Mouse (Mus musculus): ENCODE results near the gene Enah.

Enah gene

GRCm38 (mm10) chr1:182028231-182029210, 8.7 kb upstream of the Enah start:
- DNase-seq (ENCODE audit: low read depth, low spot score), result no peak

- no peak for DNase-seq (ENCODE audit: low read depth, low spot score)
Observed at GRCm38 (mm10) chr1:182027426-182027979, 7.7 kb upstream of the Enah start.

DNA sequence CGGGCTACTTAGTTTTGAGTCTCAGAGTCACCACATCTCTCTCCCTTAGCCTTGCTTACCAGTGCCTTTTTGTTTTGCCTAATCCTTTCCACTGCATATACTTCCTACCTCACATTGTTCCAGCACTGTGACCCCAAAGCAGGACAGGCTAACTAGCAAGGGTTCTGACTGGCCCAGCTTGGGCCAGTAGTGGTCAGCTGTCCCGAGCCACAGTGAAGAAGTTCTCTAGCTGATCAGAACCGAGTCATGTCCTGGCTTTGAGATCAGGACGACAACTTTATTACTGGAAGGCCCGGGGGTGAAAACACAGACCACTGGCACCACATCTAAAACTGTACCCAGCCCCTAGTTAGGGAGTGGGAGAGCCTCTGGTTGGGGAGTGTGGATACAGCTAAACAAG, 7.0 kb upstream of the Enah start:
- no peak for DNase-seq (ENCODE audit: low read depth, low spot score)

DNA sequence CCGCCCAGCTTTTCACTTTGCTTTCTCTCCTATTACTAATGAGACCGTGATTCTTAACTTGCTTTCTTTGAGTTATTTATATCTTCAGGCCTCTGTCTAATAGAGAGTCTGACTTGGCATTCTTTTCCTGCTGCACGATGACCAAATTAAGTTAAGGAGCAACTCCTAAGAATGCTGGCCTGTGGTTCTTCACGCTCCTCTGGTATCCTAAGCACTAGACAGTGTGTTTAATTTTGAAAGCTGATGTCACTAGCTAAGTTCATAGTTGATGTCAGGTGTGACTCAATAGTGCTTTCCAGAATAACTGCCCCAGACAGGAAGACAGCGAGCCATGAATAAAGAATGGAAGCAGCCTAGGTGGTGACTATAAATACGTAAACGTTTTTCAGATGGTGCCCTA, 6.3 kb upstream of the Enah start:
- DNase-seq (ENCODE audit: low read depth, low spot score), result no peak

DNA sequence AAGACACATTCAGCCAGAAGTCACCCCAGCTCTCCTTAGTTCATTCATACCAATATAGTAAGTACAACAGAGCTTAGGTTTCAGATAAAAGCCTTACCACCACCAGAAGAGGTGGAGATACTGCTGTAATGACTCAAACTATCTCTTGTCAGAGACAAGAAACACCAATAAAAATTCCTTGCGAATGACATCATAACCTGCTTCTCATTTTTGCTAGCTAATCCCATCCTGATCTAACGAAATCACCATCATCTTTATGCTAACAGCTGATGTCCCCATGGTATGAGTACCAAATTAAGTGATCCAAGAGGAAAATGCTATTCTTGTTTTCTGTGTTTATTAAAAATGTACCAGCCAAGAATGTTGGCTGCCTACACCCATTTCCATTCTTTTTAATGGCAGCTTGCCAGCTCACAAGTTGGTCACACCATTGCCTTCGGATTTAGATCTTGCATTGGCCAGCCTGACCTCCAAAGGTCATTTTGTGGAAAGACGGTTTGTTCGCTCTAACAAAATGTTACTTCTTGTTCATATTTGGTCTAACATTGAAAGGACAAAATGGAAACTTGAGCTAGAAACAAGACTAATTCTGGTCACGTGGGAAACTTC, 2.0 kb upstream of the Enah start:
- no peak for DNase-seq (ENCODE audit: low read depth, low spot score)

- DNase-seq (ENCODE audit: low read depth, low spot score), result no peak
Observed at GRCm38 (mm10) chr1:182020831-182021460, 1.2 kb upstream of the Enah start.

DNA sequence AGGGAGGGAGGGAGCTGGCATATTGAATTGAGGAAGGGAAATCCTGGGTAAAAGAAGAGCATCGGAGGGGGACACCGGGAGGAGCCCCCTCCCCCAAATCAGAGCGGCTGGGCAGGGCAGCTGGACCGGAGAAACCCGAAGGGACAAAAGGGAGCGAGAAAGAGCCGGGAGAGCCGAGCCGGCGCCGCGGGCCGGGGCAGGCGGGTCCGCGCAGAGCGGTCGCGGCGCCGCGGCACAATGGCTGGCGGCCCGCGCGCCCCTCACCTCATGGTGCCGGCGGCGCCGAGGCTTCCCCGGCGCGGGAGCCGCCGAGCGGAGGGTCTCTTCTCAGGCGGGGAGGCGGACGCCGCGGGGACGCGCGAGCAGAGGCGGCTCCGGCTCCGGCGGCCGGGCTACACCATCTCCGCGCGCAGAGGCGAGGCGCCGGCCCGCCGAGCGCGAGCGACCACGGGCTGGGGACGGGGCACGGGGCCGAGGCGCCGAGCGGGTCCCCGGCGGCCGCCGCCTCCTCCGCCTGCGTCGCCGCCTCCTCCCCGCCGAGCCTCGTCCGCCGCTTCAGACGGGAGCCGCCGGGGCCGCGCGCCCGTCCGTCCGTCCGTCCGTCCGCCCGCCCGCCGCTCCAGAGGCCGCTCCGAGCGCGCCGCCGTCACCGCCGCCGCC, 394 bp downstream of the Enah start:
- DNase-seq (ENCODE audit: low read depth, low spot score), result peak; percentile 17

GRCm38 (mm10) chr1:182018397-182019265, 1.2 kb downstream of the Enah start:
- peak; percentile 16 for DNase-seq (ENCODE audit: low read depth, low spot score)

- DNase-seq (ENCODE audit: low read depth, low spot score), result no peak
Observed at GRCm38 (mm10) chr1:182005831-182006230, 14.0 kb downstream of the Enah start.

GRCm38 (mm10) chr1:181998673-181999072, 21.1 kb downstream of the Enah start:
- no peak for DNase-seq (ENCODE audit: low read depth, low spot score)

- DNase-seq (ENCODE audit: low read depth, low spot score), result no peak
Observed at GRCm38 (mm10) chr1:181997791-181998190, 22.0 kb downstream of the Enah start.

DNA sequence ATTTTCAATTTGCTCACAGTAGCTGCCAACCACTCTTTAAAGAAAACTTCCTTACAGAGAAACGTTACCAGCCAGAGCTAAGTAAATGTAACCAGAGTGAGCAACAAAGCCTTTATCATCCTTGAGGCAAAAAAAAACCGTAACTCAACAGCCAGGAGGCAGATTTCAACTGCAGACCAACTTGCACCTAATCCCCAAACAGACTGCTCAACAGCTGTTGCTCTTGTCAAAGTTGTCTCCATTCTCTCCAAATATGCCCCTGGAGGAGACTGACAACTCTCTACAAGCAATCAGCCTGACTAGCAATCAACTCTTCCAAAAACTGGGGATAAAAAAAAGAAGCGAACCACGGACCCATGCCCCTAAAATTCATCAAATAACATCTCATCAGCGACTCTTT, 26.2 kb downstream of the Enah start:
- no peak for DNase-seq (ENCODE audit: low read depth, low spot score)

DNA sequence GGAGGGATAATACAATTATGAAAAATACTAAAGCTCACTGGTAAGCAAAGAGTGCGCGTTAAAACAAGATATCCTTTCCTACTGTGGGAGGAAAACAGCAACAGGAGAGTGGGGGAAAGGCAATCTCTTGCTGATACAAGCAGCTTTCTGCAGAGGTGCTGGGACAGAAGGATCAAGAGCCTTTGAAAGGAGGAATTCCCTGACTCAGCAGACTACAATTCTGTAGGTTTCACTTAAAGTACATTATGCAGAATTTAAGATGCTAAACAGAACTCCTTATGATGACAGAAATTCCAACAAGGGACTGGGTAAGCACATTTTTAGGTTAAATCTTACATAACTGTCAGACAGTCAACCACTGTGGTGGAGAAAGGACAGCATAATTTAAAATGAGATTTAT, 31.4 kb downstream of the Enah start:
- no peak for DNase-seq (ENCODE audit: low read depth, low spot score)

- DNase-seq (ENCODE audit: low read depth, low spot score), result no peak
Observed at GRCm38 (mm10) chr1:181987226-181987625, 32.6 kb downstream of the Enah start.

DNA sequence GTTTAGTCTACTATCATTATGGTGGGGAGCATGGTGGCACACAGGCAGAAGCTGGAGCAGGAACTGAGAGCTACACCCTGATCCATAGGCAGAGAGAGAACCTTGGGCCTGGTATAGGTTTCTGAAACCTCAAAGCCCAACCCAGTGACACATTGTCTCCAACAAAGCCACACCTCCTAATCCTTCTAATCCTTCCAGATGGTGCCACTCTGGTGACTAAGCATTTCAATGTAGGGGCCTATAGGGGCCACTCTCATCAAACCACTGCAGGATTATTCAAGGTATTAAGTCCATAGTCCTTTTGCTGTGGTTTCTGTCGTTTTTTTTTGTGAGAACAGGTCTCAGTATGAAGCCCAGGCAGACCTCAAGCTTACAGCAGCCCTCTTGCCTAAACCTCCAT, 33.9 kb downstream of the Enah start:
- no peak for DNase-seq (ENCODE audit: low read depth, low spot score)

DNA sequence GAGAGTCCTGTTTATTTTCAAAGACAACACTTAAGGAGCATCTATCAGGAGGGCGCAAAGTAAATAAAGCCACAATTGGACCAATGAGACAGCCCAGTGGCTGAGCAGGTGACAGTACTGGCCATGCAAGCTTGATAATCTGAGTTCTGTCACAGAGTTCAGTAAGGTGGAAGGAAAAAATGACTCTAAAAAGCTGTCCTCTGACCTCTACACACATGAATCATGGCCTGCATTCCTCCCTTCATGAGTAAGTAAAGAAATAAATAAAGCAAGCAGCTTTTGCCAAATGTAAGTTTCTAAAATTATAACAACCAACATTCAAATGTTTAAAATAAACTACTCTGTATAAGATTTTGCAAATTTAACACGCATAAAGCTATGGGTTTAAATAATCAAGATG, 35.0 kb downstream of the Enah start:
- DNase-seq (ENCODE audit: low read depth, low spot score), result no peak

DNA sequence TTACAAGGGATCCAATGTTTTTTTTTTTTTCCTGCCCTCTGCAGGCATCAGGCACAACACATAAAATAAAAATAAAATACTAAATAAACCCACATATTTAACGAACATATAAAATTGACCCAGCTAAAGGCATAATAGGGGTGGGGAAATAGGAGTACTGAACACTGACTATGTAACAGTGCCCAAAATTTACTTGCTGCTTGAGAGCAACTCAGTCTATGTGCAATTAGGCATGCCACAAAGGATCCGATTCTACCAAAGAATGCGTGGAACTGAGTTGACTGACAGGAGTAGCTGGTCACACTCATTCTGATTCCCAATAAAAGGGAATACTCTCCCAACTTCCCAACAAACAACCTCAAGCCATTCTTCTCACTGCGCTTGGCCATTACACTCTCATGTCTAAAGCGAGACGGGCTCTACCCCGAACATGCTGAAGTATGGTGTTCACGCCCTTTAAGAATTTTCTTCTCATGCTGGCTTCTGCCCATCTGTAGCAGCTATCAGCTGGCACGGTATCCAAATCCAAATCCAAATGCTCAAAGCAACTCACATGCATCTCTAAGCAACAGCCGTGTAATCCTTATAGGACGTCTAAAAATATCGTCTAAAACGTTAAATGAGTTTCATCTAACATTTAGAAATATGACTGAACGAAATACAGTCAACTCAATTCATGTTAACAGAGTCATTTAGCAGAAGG, 39.6 kb downstream of the Enah start:
- no peak for DNase-seq (ENCODE audit: low read depth, low spot score)

DNA sequence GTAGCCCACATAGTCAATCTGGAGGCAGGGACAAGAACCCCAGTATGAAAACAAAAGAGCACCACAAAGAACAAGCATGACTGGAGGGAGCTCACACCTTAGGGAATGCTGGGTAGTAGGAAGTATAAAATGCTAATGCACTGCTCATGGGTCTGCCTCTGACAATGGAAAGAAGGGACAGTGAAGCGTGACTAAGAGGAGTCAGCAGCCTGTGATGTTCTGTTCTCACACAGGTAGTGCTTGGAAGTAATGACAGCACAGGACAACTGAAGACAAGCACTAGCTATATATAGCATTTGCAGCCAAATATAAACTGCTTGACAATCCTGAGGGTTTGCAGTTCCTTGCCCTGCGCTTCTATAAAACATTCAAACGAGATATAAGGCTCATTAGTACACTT, 44.3 kb downstream of the Enah start:
- DNase-seq (ENCODE audit: low read depth, low spot score), result no peak

- DNase-seq (ENCODE audit: low read depth, low spot score), result no peak
Observed at GRCm38 (mm10) chr1:181974897-181975296, 44.9 kb downstream of the Enah start.

- DNase-seq (ENCODE audit: low read depth, low spot score), result no peak
Observed at GRCm38 (mm10) chr1:181965277-181965676, 54.5 kb downstream of the Enah start.

Data from CD4-positive, CD25-positive, alpha-beta regulatory T cell, adult 2 months (primary cell).